Mouse (Mus musculus): ENCODE results near the gene Lrig1. TPM values are rescaled to one million over a fixed set of nuclear protein-coding genes. Genes with fewer than 3 reads are reported as not detected.

The Lrig1 gene
- 1 to 10 TPM in 1 of 2 experiments, under 1 TPM in 1; 0.26 to 1.0 TPM for total RNA-seq (2023)

DNA sequence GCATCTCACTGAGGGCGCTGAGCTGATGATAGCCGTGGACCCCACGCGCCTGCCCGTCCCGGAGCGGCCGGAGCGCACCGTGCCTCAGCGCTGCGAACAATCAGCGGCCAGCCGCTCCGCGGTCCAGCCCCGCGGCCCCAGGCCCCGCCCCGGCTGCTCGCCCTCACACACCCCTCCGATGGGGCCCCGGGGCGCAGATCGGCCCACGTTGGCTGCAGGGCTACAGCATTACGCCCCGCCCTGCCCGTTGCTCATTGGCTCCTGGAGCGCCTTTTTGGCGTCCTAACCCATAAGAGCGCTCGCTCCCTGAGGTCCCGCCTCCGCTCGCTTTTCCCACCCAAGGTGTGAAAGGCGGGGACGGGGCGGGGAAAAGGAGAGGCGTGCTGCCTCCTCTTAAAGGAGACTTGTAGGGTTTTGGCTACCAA lies at the start of gene Lrig1:
Gene Lrig1 (minus strand): TSS at position 92 of the 425 bp plus-strand sequence.

Other genes with a start within 250 kb of the Lrig1 start
- gene Slc25a26, start 199.8 kb downstream of the Lrig1 start, total RNA-seq (2023), result 1 to 10 TPM; 2.9 to 5.1 TPM